Mouse (Mus musculus) midbrain, embryonic 14.5 days (tissue): Measurements from ENCODE around the gene Camsap3. TPM values are rescaled to one million over a fixed set of nuclear protein-coding genes. Genes with fewer than 3 reads are reported as not detected.

Experiments
- ATAC-seq: fragments of 200-750 bp; cut with Nextera tagmentation; 2 replicates; pipeline ENCODE4 v1.8.0; 2017; ENCODE audit warnings: moderate number of reproducible peaks, moderate library complexity; ENCODE audit not compliant: low FRiP score, low TSS enrichment
- DNase-seq: peaks from one replicate; pipeline ENCODE4 v3.0.0-alpha.2; 2015
- H3K27ac ChIP-seq: fragments of 300-500 bp; sonication (generic); replicated peaks from 2 replicates; pipeline ENCODE4 v1.5.1; 2014; ENCODE audit warnings: mild to moderate bottlenecking, low read depth, low read length, moderate library complexity
- H3K27me3 ChIP-seq: fragments of 300-500 bp; sonication (generic); 2 replicates; pipeline ENCODE4 v1.6.1; 2014; ENCODE audit warnings: low read length, control low read depth, mixed read lengths; ENCODE audit not compliant: control insufficient read depth, insufficient read depth
- H3K36me3 ChIP-seq: fragments of 300-500 bp; sonication (generic); 2 replicates; pipeline ENCODE4 v1.6.1; 2014; ENCODE audit warnings: low read length, control low read depth; ENCODE audit not compliant: control insufficient read depth, insufficient read depth
- H3K4me1 ChIP-seq: fragments of 300-500 bp; sonication (generic); 2 replicates; pipeline ENCODE4 v1.6.1; 2014; ENCODE audit warnings: mild to moderate bottlenecking, antibody characterized with exemption, low read length, control low read depth; ENCODE audit not compliant: control insufficient read depth, insufficient read depth
- H3K4me2 ChIP-seq: fragments of 300-500 bp; sonication (generic); 2 replicates; pipeline ENCODE4 v1.6.1; 2014; ENCODE audit warnings: mild to moderate bottlenecking, low read length, moderate library complexity
- H3K4me3 ChIP-seq: fragments of 300-500 bp; sonication (generic); replicated peaks from 2 replicates; pipeline ENCODE4 v1.5.1; 2014; ENCODE audit warnings: low read depth, low read length
- H3K9ac ChIP-seq: fragments of 300-500 bp; sonication (generic); replicated peaks from 2 replicates; pipeline ENCODE4 v1.6.1; 2014; ENCODE audit warnings: mild to moderate bottlenecking, low read length, moderate library complexity
- H3K9me3 ChIP-seq: fragments of 300-500 bp; sonication (generic); 2 replicates; pipeline ENCODE4 v1.6.1; 2016; ENCODE audit warnings: low read length, control low read depth, mixed read lengths; ENCODE audit not compliant: control insufficient read depth
- WGBS: fragments of 180-500 bp; shearing (Covaris S2); extraction: QIAGEN DNeasy Blood & Tissue Kit; methylation state at CpG from one replicate; pipeline ENCODE4 v1.1.7; 2014; 5-methylcytosine and 5-hydroxymethylcytosine counted together
- polyA plus RNA-seq: library from polyadenylated mRNA; unstranded; fragments of >200 nt; fragmentation: Nextera tagmentation; extraction: Ambion mirVana; gene quantifications from 2 replicates; pipeline ENCODE4 v1.2.1, GENCODE M21; 2014

The Camsap3 gene
- polyA plus RNA-seq: 43.1 and 49.0 TPM in 2 replicates

DNA sequence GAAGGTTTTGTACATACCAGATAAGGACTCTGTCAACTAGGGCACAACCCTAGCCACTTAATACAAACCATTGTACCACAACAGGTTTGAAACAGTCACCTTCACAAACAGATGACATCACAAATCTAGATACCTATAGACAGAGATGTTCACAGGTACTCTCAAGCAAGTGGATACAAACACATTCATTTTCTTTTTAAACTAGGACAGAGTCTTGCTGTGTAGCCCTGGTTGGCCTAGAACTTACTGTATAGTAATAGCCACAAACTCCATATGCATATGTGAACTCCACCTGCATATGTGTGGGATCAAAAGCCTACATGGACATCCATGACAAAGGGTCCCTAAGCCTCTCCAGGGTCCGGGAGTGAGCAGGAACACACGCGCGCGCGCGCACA, at the start of gene Camsap3:
Gene Camsap3 (plus strand): TSS at position 301 of the 398 bp plus-strand sequence.
- H3K4me3 ChIP-seq: peak within 1 kb of the TSS; percentile 84
- H3K27me3 ChIP-seq: no peaks in the 10 kb centered on the region
- no peaks in the 10 kb centered on the region for H3K9me3 ChIP-seq
- H3K4me2 ChIP-seq: peak within 1 kb of the TSS; percentile 57
- DNase-seq: no peak
- H3K4me1 ChIP-seq: no peaks in the 10 kb centered on the region
- H3K36me3 ChIP-seq: no peaks in the 10 kb centered on the region
- peak within 1 kb of the TSS; percentile 83 for H3K27ac ChIP-seq
- 1% methylated on average over 7 of the region's 7 CpGs for WGBS
- no peak for ATAC-seq
- H3K9ac ChIP-seq: peak within 1 kb of the TSS; percentile 96

DNA sequence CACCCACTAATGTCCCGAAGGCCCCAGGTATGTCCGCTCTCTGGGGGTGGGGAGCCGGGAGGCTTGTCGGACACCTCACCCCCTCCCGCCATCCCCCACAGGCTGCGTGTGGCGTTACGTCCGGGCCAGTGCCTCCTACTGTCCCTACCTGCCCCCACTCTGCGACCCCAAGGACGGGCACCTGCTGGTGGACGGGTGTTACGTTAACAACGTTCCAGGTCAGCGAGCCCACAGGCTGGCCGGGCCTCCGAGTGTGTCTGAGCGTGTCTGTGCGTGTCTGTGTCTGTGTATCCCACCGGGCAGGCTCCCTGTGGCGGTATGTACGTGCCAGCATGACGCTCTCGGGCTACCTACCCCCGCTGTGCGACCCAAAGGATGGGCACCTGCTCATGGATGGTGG, 49.4 kb upstream of the Camsap3 start:
- Histone ChIP-seq H3K36me3 (peaks cover 72% of the 10 kb centered on the region), H3K4me2 (no peak overlapping the region), H3K27ac (no peak overlapping the region), H3K9ac (no peak overlapping the region), H3K4me1 (no peaks in the 10 kb centered on the region), H3K9me3 (no peaks in the 10 kb centered on the region), H3K27me3 (no peaks in the 10 kb centered on the region), H3K4me3 (no peak overlapping the region)
- ATAC-seq (no peak), DNase-seq (no peak)
- 96% methylated on average over 26 of the region's 26 CpGs for WGBS

DNA sequence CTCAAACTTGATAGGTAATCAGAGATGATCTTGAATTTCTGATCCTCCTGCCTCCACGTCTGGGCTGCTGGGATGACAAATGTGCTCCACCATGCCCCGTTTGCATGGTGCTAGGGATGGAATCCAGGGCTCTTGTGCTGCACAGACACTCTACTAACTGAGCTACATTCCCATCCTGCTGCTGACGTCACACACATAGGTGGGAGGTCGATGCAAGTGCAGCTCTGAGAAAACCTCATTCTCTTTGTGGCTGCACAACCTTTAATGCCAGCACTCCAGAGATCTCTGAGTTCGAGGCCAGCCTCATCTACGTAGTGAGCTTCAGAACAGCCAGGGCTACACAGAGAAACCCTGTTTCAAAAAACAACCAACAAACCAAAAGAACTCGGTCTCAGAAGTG, 47.9 kb upstream of the Camsap3 start:
- peaks cover 80% of the 10 kb centered on the region for H3K36me3 ChIP-seq
- H3K9ac ChIP-seq: no peak overlapping the region
- no peaks in the 10 kb centered on the region for H3K27me3 ChIP-seq
- DNase-seq (no peak), ATAC-seq (no peak)
- H3K4me2 ChIP-seq: no peak overlapping the region
- no peak overlapping the region for H3K27ac ChIP-seq
- no peaks in the 10 kb centered on the region for H3K4me1 ChIP-seq
- H3K4me3 ChIP-seq: no peak overlapping the region
- WGBS: 89% methylated on average over 7 of the region's 7 CpGs
- no peaks in the 10 kb centered on the region for H3K9me3 ChIP-seq

GRCm38 (mm10) chr8:3540076-3540475, 47.0 kb upstream of the Camsap3 start:
- H3K9me3 ChIP-seq: no peaks in the 10 kb centered on the region
- no peak for ATAC-seq
- H3K27me3 ChIP-seq: no peaks in the 10 kb centered on the region
- no peak overlapping the region for H3K9ac ChIP-seq
- no peak for DNase-seq
- WGBS: 90% methylated on average over 4 of the region's 4 CpGs
- H3K27ac ChIP-seq: no peak overlapping the region
- H3K4me3 ChIP-seq: no peak overlapping the region
- no peak overlapping the region for H3K4me2 ChIP-seq
- peaks cover 85% of the 10 kb centered on the region for H3K36me3 ChIP-seq
- no peaks in the 10 kb centered on the region for H3K4me1 ChIP-seq

GRCm38 (mm10) chr8:3546511-3546910, 40.6 kb upstream of the Camsap3 start:
- Histone ChIP-seq H3K9me3 (no peaks in the 10 kb centered on the region), H3K36me3 (peaks cover 31% of the 10 kb centered on the region), H3K4me3 (no peak overlapping the region), H3K4me2 (no peak overlapping the region), H3K27me3 (no peaks in the 10 kb centered on the region), H3K4me1 (no peaks in the 10 kb centered on the region), H3K27ac (no peak overlapping the region), H3K9ac (no peak overlapping the region)
- 83% methylated on average over 2 of the region's 2 CpGs for WGBS
- no peak for DNase-seq
- ATAC-seq: no peak

GRCm38 (mm10) chr8:3552240-3552639, 34.9 kb upstream of the Camsap3 start:
- Histone ChIP-seq H3K9ac (no peak overlapping the region), H3K27me3 (no peaks in the 10 kb centered on the region), H3K4me1 (no peaks in the 10 kb centered on the region), H3K4me2 (no peak overlapping the region), H3K9me3 (no peaks in the 10 kb centered on the region), H3K4me3 (no peak overlapping the region), H3K36me3 (no peaks in the 10 kb centered on the region), H3K27ac (no peak overlapping the region)
- ATAC-seq (no peak), DNase-seq (no peak)
- 92% methylated on average over 1 of the region's 1 CpGs for WGBS

GRCm38 (mm10) chr8:3556114-3556513, 31.0 kb upstream of the Camsap3 start:
- Histone ChIP-seq H3K9ac (no peak overlapping the region), H3K4me2 (no peak overlapping the region), H3K9me3 (no peaks in the 10 kb centered on the region), H3K4me3 (no peak overlapping the region), H3K4me1 (no peaks in the 10 kb centered on the region), H3K36me3 (no peaks in the 10 kb centered on the region), H3K27me3 (no peaks in the 10 kb centered on the region), H3K27ac (no peak overlapping the region)
- DNase-seq (no peak), ATAC-seq (peak; percentile 91)
- WGBS: 58% methylated on average over 4 of the region's 4 CpGs

DNA sequence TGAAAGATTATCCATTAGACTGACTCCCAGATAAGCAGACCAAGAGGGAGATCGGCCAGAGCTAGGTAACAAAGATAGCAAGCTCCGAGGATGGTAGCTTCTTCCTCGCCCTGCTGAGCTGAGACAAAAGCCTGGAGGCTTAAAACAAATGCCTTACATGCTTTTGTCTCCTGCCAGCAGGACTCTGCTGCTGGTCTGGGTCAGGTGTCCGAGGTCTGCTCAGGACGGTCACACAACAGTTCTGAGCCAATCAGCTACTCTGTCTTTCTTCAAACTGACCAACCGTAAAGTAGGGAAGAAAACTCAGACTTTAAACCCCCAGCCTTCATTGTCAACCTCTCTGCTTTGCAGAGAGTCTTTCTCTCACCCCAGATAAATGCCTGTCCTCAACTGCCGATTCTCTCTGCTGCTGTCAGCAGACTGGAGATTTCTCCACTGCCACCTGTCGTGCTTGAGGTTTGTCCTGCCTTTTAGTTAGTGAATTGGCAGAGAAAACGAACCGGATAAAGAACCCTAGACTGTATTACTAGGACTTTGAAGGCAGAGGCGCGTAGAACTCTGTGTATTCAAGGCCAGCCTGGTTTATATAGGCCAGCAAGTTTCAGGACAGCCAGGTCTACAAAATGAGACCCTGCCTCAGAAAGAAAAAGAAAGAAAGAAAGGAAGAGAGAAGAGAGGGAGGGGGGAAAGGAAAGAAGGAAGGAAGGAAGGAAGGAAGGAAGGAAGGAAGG, 19.3 kb upstream of the Camsap3 start, which contains the start of gene C330021F23Rik:
Gene C330021F23Rik (plus strand): TSS at position 350 of the 731 bp plus-strand sequence.
- DNase-seq: peak; percentile 29
- Histone ChIP-seq H3K27ac (no peak within 1 kb of the TSS), H3K4me1 (no peaks in the 10 kb centered on the region), H3K27me3 (no peaks in the 10 kb centered on the region), H3K36me3 (no peaks in the 10 kb centered on the region), H3K4me3 (no peak within 1 kb of the TSS), H3K4me2 (peak within 1 kb of the TSS; percentile 28), H3K9ac (no peak within 1 kb of the TSS; the same call in 1 of the 2 replicates), H3K9me3 (no peaks in the 10 kb centered on the region)
- WGBS: under 1% methylated on average over 12 of the region's 12 CpGs
- ATAC-seq: 0 out of 2 replicates have a peak, but pooled peaks have one; percentile 8

DNA sequence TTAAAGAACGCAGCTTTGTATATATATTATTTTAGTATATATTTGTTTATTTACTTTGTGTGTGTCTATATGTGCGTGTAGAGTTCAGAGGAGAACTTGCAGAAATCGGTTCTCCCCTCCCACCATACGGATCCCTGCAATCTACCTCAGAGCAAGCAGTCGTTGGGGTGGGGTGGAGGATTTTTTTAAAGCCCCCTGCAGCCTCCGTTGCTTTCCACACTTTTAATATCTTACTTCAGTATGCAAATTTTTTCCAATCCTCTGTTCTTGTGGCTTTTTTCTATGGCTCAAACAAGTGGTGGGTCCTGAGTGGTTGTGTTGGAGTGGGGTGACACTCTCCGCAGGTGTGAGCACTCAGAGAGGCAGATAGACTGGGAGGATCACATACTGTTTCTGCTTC, 18.7 kb upstream of the Camsap3 start:
- no peaks in the 10 kb centered on the region for H3K9me3 ChIP-seq
- H3K4me3 ChIP-seq: no peak overlapping the region
- H3K27ac ChIP-seq: no peak overlapping the region
- ATAC-seq: no peak
- H3K27me3 ChIP-seq: no peaks in the 10 kb centered on the region
- no peaks in the 10 kb centered on the region for H3K36me3 ChIP-seq
- H3K4me2 ChIP-seq: peak overlapping the region; percentile 28; the same call in 1 of the 2 replicates
- WGBS: 2% methylated on average over 7 of the region's 7 CpGs
- DNase-seq: no peak
- no peaks in the 10 kb centered on the region for H3K4me1 ChIP-seq
- no peak overlapping the region; the same call in 1 of the 2 replicates for H3K9ac ChIP-seq
